Mouse (Mus musculus): ENCODE data around the gene Olfr103. TPM values are rescaled to one million over a fixed set of nuclear protein-coding genes. Genes with fewer than 3 reads are reported as not detected.

The Olfr103 gene
- polyA plus RNA-seq (2017; shearing (Covaris generic)) = not detected

GRCm38 (mm10) chr17:37339598-37339997, at the start of gene Olfr103:
Gene Olfr103 (minus strand): TSS chr17:37339698.

GRCm38 (mm10) chr17:37378733-37379132, 39.2 kb upstream of the Olfr103 start, which contains the start of gene Olfr105-ps:
Gene Olfr105-ps (plus strand): TSS chr17:37379033.

GRCm38 (mm10) chr17:37359282-37359681, 19.8 kb upstream of the Olfr103 start, which contains the start of gene Olfr104-ps:
Gene Olfr104-ps (plus strand): TSS chr17:37359582.

GRCm38 (mm10) chr17:37316954-37317353, 22.5 kb downstream of the Olfr103 start, which contains the start of gene Olfr102:
Gene Olfr102 (minus strand): TSS chr17:37317054.

GRCm38 (mm10) chr17:37304213-37304612, 35.3 kb downstream of the Olfr103 start, which contains the start of gene Olfr101:
Gene Olfr101 (minus strand): TSS chr17:37304313.

Other genes starting within 250 kb of the Olfr103 start
- not detected for gene Olfr91, start 241.4 kb downstream of the Olfr103 start, polyA plus RNA-seq (2017; shearing (Covaris generic))
- gene Olfr92, start 219.6 kb downstream of the Olfr103 start, polyA plus RNA-seq (2017; shearing (Covaris generic)) = not detected
- not detected for gene Olfr93, start 178.2 kb downstream of the Olfr103 start, polyA plus RNA-seq (2017; shearing (Covaris generic))
- gene Ubd, start 145.8 kb downstream of the Olfr103 start, polyA plus RNA-seq (2017; shearing (Covaris generic)) = not detected
- not detected for gene Olfr94, start 138.7 kb downstream of the Olfr103 start, polyA plus RNA-seq (2017; shearing (Covaris generic))
- not detected for gene Olfr95, start 126.6 kb downstream of the Olfr103 start, polyA plus RNA-seq (2017; shearing (Covaris generic))
- not detected for gene Olfr96, start 119.6 kb downstream of the Olfr103 start, polyA plus RNA-seq (2017; shearing (Covaris generic))
- gene Olfr97, start 102.4 kb downstream of the Olfr103 start, polyA plus RNA-seq (2017; shearing (Covaris generic)) = not detected
- not detected for gene Olfr98, start 75.9 kb downstream of the Olfr103 start, polyA plus RNA-seq (2017; shearing (Covaris generic))
- 86.2 TPM for gene H2-M3, start 69.5 kb downstream of the Olfr103 start, polyA plus RNA-seq (2017; shearing (Covaris generic))
- 2.2 TPM for gene Olfr99, start 56.2 kb downstream of the Olfr103 start, polyA plus RNA-seq (2017; shearing (Covaris generic))
- not detected for gene Olfr101, start 35.4 kb downstream of the Olfr103 start, polyA plus RNA-seq (2017; shearing (Covaris generic))
- not detected for gene Olfr102, start 22.6 kb downstream of the Olfr103 start, polyA plus RNA-seq (2017; shearing (Covaris generic))
- not detected for gene Olfr104-ps, start 19.9 kb upstream of the Olfr103 start, polyA plus RNA-seq (2017; shearing (Covaris generic))
- gene Olfr105-ps, start 39.3 kb upstream of the Olfr103 start, polyA plus RNA-seq (2017; shearing (Covaris generic)) = not detected
- not detected for gene Olfr106-ps, start 50.7 kb upstream of the Olfr103 start, polyA plus RNA-seq (2017; shearing (Covaris generic))
- gene Olfr107, start 59.5 kb upstream of the Olfr103 start, polyA plus RNA-seq (2017; shearing (Covaris generic)) = not detected
- gene Olfr108, start 105.8 kb upstream of the Olfr103 start, polyA plus RNA-seq (2017; shearing (Covaris generic)) = not detected
- gene Olfr109, start 119.2 kb upstream of the Olfr103 start, polyA plus RNA-seq (2017; shearing (Covaris generic)) = 0.10 TPM
- not detected for gene H2-M2, start 143.9 kb upstream of the Olfr103 start, polyA plus RNA-seq (2017; shearing (Covaris generic))
- not detected for gene Olfr110, start 152.8 kb upstream of the Olfr103 start, polyA plus RNA-seq (2017; shearing (Covaris generic))
- not detected for gene Olfr111, start 168.3 kb upstream of the Olfr103 start, polyA plus RNA-seq (2017; shearing (Covaris generic))
- not detected for gene Olfr112, start 229.8 kb upstream of the Olfr103 start, polyA plus RNA-seq (2017; shearing (Covaris generic))
- gene Olfr113, start 238.0 kb upstream of the Olfr103 start, polyA plus RNA-seq (2017; shearing (Covaris generic)) = not detected